Mouse (Mus musculus): ENCODE data around the gene Ccr10. TPM values are rescaled to one million over a fixed set of nuclear protein-coding genes. Genes with fewer than 3 reads are reported as not detected.
A peak's percentile ranks its signal among the peaks of the same experiment; 100 is the strongest.

Ccr10 gene
- polyA plus RNA-seq, 1 experiment from 2014 or later = 0.29 TPM

GRCm38 (mm10) chr11:101194643-101195042 lies 19.4 kb upstream of the Ccr10 start:
- H3K4me2 ChIP-seq (replicated peaks) = no peak overlapping the region
- peaks cover 20% of the 10 kb centered on the region for H3K4me1 ChIP-seq
- H3K27ac ChIP-seq = no peak overlapping the region
- no peak overlapping the region for H3K4me3 ChIP-seq
- no peaks in the 10 kb centered on the region for H3K27me3 ChIP-seq (replicated peaks)
- WGBS = 86% methylated on average over 6 of the region's 6 CpGs
- no peaks in the 10 kb centered on the region for H3K9me3 ChIP-seq
- peaks cover 10% of the 10 kb centered on the region for H3K36me3 ChIP-seq
- ATAC-seq (ENCODE audit: low FRiP score, low read depth) = no peak
- H3K9ac ChIP-seq = no peak overlapping the region

- H3K27ac ChIP-seq = no peak overlapping the region
- H3K4me2 ChIP-seq (replicated peaks) = no peak overlapping the region
- no peak overlapping the region for H3K4me3 ChIP-seq
- ATAC-seq (ENCODE audit: low FRiP score, low read depth) = no peak
- WGBS = 93% methylated on average over 5 of the region's 5 CpGs
- H3K4me1 ChIP-seq = peaks cover 25% of the 10 kb centered on the region
- H3K9me3 ChIP-seq = no peaks in the 10 kb centered on the region
- H3K36me3 ChIP-seq = peaks cover 9% of the 10 kb centered on the region; the same call in 1 of the 2 replicates
- no peaks in the 10 kb centered on the region for H3K27me3 ChIP-seq (replicated peaks)
- no peak overlapping the region for H3K9ac ChIP-seq
Measured at GRCm38 (mm10) chr11:101194137-101194536, 18.9 kb upstream of the Ccr10 start.

GRCm38 (mm10) chr11:101193076-101193475 lies 17.8 kb upstream of the Ccr10 start:
- ATAC-seq (ENCODE audit: low FRiP score, low read depth) = no peak
- H3K4me2 ChIP-seq (replicated peaks) = no peak overlapping the region
- H3K4me1 ChIP-seq = peaks cover 26% of the 10 kb centered on the region
- no peak overlapping the region for H3K27ac ChIP-seq
- no peaks in the 10 kb centered on the region for H3K27me3 ChIP-seq (replicated peaks)
- WGBS = 86% methylated on average over 7 of the region's 7 CpGs
- H3K36me3 ChIP-seq = peaks cover 5% of the 10 kb centered on the region; the same call in 1 of the 2 replicates
- H3K9me3 ChIP-seq = no peaks in the 10 kb centered on the region
- H3K4me3 ChIP-seq = no peak overlapping the region
- no peak overlapping the region for H3K9ac ChIP-seq

GRCm38 (mm10) chr11:101192646-101193045 lies 17.4 kb upstream of the Ccr10 start:
- ATAC-seq (ENCODE audit: low FRiP score, low read depth) = no peak
- Histone ChIP-seq H3K27me3 (replicated peaks) (no peaks in the 10 kb centered on the region), H3K36me3 (peaks cover 3% of the 10 kb centered on the region; the same call in 1 of the 2 replicates), H3K27ac (no peak overlapping the region; the same call in 1 of the 2 replicates), H3K4me3 (no peak overlapping the region), H3K4me2 (replicated peaks) (no peak overlapping the region), H3K4me1 (peaks cover 26% of the 10 kb centered on the region), H3K9me3 (no peaks in the 10 kb centered on the region), H3K9ac (no peak overlapping the region)
- WGBS = 95% methylated on average over 6 of the region's 6 CpGs

- H3K9me3 ChIP-seq = no peaks in the 10 kb centered on the region
- H3K4me1 ChIP-seq = peaks cover 26% of the 10 kb centered on the region
- WGBS = 83% methylated on average over 4 of the region's 4 CpGs
- no peak overlapping the region for H3K4me3 ChIP-seq
- H3K4me2 ChIP-seq (replicated peaks) = no peak overlapping the region
- H3K36me3 ChIP-seq = peaks cover 3% of the 10 kb centered on the region; the same call in 1 of the 2 replicates
- H3K27ac ChIP-seq = no peak overlapping the region
- no peaks in the 10 kb centered on the region for H3K27me3 ChIP-seq (replicated peaks)
- H3K9ac ChIP-seq = no peak overlapping the region
- no peak for ATAC-seq (ENCODE audit: low FRiP score, low read depth)
Measured at GRCm38 (mm10) chr11:101191919-101192470, 16.8 kb upstream of the Ccr10 start.

GRCm38 (mm10) chr11:101190913-101191907 lies 16.0 kb upstream of the Ccr10 start:
- H3K27ac ChIP-seq = no peak overlapping the region
- 39% methylated on average over 17 of the region's 17 CpGs for WGBS

GRCm38 (mm10) chr11:101190181-101190912 lies 15.1 kb upstream of the Ccr10 start:
- Histone ChIP-seq H3K4me3 (no peak overlapping the region), H3K9ac (0 out of 2 replicates have a peak overlapping the region, but pooled peaks have one; percentile 33), H3K4me2 (replicated peaks) (0 out of 2 replicates have a peak overlapping the region, but pooled peaks have one; percentile 9), H3K9me3 (no peaks in the 10 kb centered on the region), H3K27me3 (replicated peaks) (no peaks in the 10 kb centered on the region), H3K36me3 (0 out of 2 replicates have a peak, but pooled peaks cover 3% of the 10 kb centered on the region), H3K27ac (peak overlapping the region; percentile 59), H3K4me1 (peaks cover 26% of the 10 kb centered on the region)
- 27% methylated on average over 8 of the region's 8 CpGs for WGBS
- peak; percentile 27; the same call in 1 of the 2 replicates for ATAC-seq (ENCODE audit: low FRiP score, low read depth)

More at GRCm38 (mm10) chr11:101190913-101191907, 16.0 kb upstream of the Ccr10 start:
- 0 out of 2 replicates have a peak overlapping the region, but pooled peaks have one; percentile 33 for H3K9ac ChIP-seq
- H3K36me3 ChIP-seq = peaks cover 3% of the 10 kb centered on the region; the same call in 1 of the 2 replicates
- H3K9me3 ChIP-seq = no peaks in the 10 kb centered on the region
- H3K4me3 ChIP-seq = no peak overlapping the region
- peaks cover 26% of the 10 kb centered on the region for H3K4me1 ChIP-seq
- ATAC-seq (ENCODE audit: low FRiP score, low read depth) = no peak
- no peak overlapping the region for H3K4me2 ChIP-seq (replicated peaks)
- no peaks in the 10 kb centered on the region for H3K27me3 ChIP-seq (replicated peaks)

GRCm38 (mm10) chr11:101189495-101190180 lies 14.4 kb upstream of the Ccr10 start:
- H3K4me3 ChIP-seq = no peak overlapping the region
- ATAC-seq (ENCODE audit: low FRiP score, low read depth) = peak; percentile 78; the same call in 1 of the 2 replicates
- WGBS = 13% methylated on average over 6 of the region's 6 CpGs
- peak overlapping the region; percentile 16; the same call in 1 of the 2 replicates for H3K4me2 ChIP-seq (replicated peaks)
- no peaks in the 10 kb centered on the region for H3K27me3 ChIP-seq (replicated peaks)
- H3K9ac ChIP-seq = 0 out of 2 replicates have a peak overlapping the region, but pooled peaks have one; percentile 17
- H3K27ac ChIP-seq = peak overlapping the region; percentile 64; the same call in 1 of the 2 replicates
- H3K9me3 ChIP-seq = no peaks in the 10 kb centered on the region
- H3K36me3 ChIP-seq = no peaks in the 10 kb centered on the region
- peaks cover 26% of the 10 kb centered on the region for H3K4me1 ChIP-seq

- Histone ChIP-seq H3K27ac (no peak overlapping the region), H3K9ac (no peak overlapping the region), H3K27me3 (replicated peaks) (no peaks in the 10 kb centered on the region; the same call in 1 of the 2 replicates), H3K4me3 (no peak overlapping the region), H3K9me3 (no peaks in the 10 kb centered on the region), H3K4me2 (replicated peaks) (no peak overlapping the region), H3K36me3 (no peaks in the 10 kb centered on the region), H3K4me1 (peaks cover 26% of the 10 kb centered on the region)
- ATAC-seq (ENCODE audit: low FRiP score, low read depth) = no peak
- WGBS = 83% methylated on average over 11 of the region's 11 CpGs
Measured at GRCm38 (mm10) chr11:101188166-101188805, 13.0 kb upstream of the Ccr10 start.

GRCm38 (mm10) chr11:101187541-101187940 lies 12.3 kb upstream of the Ccr10 start:
- Histone ChIP-seq H3K36me3 (no peaks in the 10 kb centered on the region), H3K4me2 (replicated peaks) (no peak overlapping the region), H3K27me3 (replicated peaks) (no peaks in the 10 kb centered on the region; the same call in 1 of the 2 replicates), H3K9me3 (no peaks in the 10 kb centered on the region), H3K27ac (no peak overlapping the region), H3K4me1 (peaks cover 26% of the 10 kb centered on the region), H3K9ac (no peak overlapping the region), H3K4me3 (no peak overlapping the region)
- 92% methylated on average over 5 of the region's 5 CpGs for WGBS
- ATAC-seq (ENCODE audit: low FRiP score, low read depth) = no peak

Measured in neural tube, embryonic 12.5 days (tissue).